Mouse (Mus musculus) erythroblast, embryonic 14.5 days (primary cell): ENCODE measurements around the gene Rnf152. TPM values are rescaled to one million over a fixed set of nuclear protein-coding genes. Genes with fewer than 3 reads are reported as not detected.

Source experiments
- H3K27me3 ChIP-seq: 2 replicates; pipeline ENCODE4 v1.6.1; 2012; ENCODE audit warnings: inconsistent platforms; ENCODE audit not compliant: control insufficient read depth
- H3K36me3 ChIP-seq: 2 replicates; pipeline ENCODE4 v1.6.1; 2012; ENCODE audit warnings: mild to moderate bottlenecking, inconsistent platforms; ENCODE audit not compliant: control insufficient read depth
- H3K4me1 ChIP-seq: 2 replicates; pipeline ENCODE4 v1.6.1; 2012; ENCODE audit warnings: inconsistent platforms; ENCODE audit not compliant: control insufficient read depth
- H3K4me3 ChIP-seq: replicated peaks from 2 replicates; pipeline ENCODE3; 2012; ENCODE audit warnings: moderate library complexity, mild to moderate bottlenecking, inconsistent platforms
- H3K9me3 ChIP-seq: 2 replicates; pipeline ENCODE4 v1.6.1; 2012; ENCODE audit warnings: low read length, inconsistent platforms, mixed read lengths; ENCODE audit not compliant: control insufficient read depth
- GATA1 ChIP-seq: IDR thresholded peaks from 2 replicates; pipeline ENCODE4 v1.6.1; 2012; ENCODE audit warnings: low read length, inconsistent platforms, mixed read lengths
- TAL1 ChIP-seq: IDR thresholded peaks from 3 replicates; pipeline ENCODE4 v1.6.1; 2012; ENCODE audit warnings: low read length, inconsistent platforms, mixed read lengths
- polyA plus RNA-seq: library from polyadenylated mRNA; stranded (reverse); fragments of >175 nt; gene quantifications from 2 replicates; pipeline ENCODE4 v1.2.3, GENCODE M21; 2012

Gene Rnf152
- polyA plus RNA-seq, 1 experiment, result not detected

GRCm38 (mm10) chr1:105285001-105285400 is 71.5 kb downstream of the Rnf152 start:
- no peaks in the 10 kb centered on the region for H3K27me3 ChIP-seq
- H3K9me3 ChIP-seq, result peaks cover 7% of the 10 kb centered on the region
- no peak for TF ChIP-seq GATA1
- no peak for TF ChIP-seq TAL1
- H3K36me3 ChIP-seq, result no peaks in the 10 kb centered on the region
- no peak overlapping the region for H3K4me3 ChIP-seq
- H3K4me1 ChIP-seq, result no peaks in the 10 kb centered on the region

GRCm38 (mm10) chr1:105284116-105284515 is 72.4 kb downstream of the Rnf152 start:
- Histone ChIP-seq H3K27me3 (no peaks in the 10 kb centered on the region), H3K36me3 (no peaks in the 10 kb centered on the region), H3K4me1 (no peaks in the 10 kb centered on the region), H3K9me3 (peaks cover 7% of the 10 kb centered on the region), H3K4me3 (no peak overlapping the region)
- TF ChIP-seq TAL1, result no peak
- no peak for TF ChIP-seq GATA1

- H3K4me3 ChIP-seq, result no peak overlapping the region
- peaks cover 7% of the 10 kb centered on the region for H3K9me3 ChIP-seq
- no peaks in the 10 kb centered on the region for H3K27me3 ChIP-seq
- H3K4me1 ChIP-seq, result no peaks in the 10 kb centered on the region
- TF ChIP-seq GATA1 (no peak), TAL1 (no peak)
- no peaks in the 10 kb centered on the region for H3K36me3 ChIP-seq
Measured at GRCm38 (mm10) chr1:105281277-105281676, 75.2 kb downstream of the Rnf152 start.

- Histone ChIP-seq H3K4me3 (no peak overlapping the region), H3K36me3 (no peaks in the 10 kb centered on the region), H3K27me3 (no peaks in the 10 kb centered on the region), H3K4me1 (no peaks in the 10 kb centered on the region), H3K9me3 (peaks cover 7% of the 10 kb centered on the region)
- TF ChIP-seq GATA1 (no peak), TAL1 (no peak)
Measured at GRCm38 (mm10) chr1:105280160-105280559, 76.3 kb downstream of the Rnf152 start.

GRCm38 (mm10) chr1:105274500-105275194 is 81.9 kb downstream of the Rnf152 start:
- Histone ChIP-seq H3K4me1 (no peaks in the 10 kb centered on the region), H3K9me3 (no peaks in the 10 kb centered on the region; the same call in 1 of the 2 replicates), H3K4me3 (no peak overlapping the region), H3K27me3 (no peaks in the 10 kb centered on the region), H3K36me3 (no peaks in the 10 kb centered on the region)
- TF ChIP-seq TAL1, result no peak
- TF ChIP-seq GATA1, result no peak

- H3K4me3 ChIP-seq, result no peak overlapping the region
- no peaks in the 10 kb centered on the region for H3K36me3 ChIP-seq
- no peaks in the 10 kb centered on the region for H3K27me3 ChIP-seq
- no peaks in the 10 kb centered on the region; the same call in 1 of the 2 replicates for H3K9me3 ChIP-seq
- no peaks in the 10 kb centered on the region for H3K4me1 ChIP-seq
- no peak for TF ChIP-seq GATA1
- TF ChIP-seq TAL1, result no peak
Measured at GRCm38 (mm10) chr1:105271104-105271503, 85.4 kb downstream of the Rnf152 start.

- Histone ChIP-seq H3K9me3 (no peaks in the 10 kb centered on the region), H3K27me3 (no peaks in the 10 kb centered on the region), H3K36me3 (no peaks in the 10 kb centered on the region), H3K4me3 (no peak overlapping the region), H3K4me1 (no peaks in the 10 kb centered on the region)
- TF ChIP-seq TAL1 (no peak), GATA1 (no peak)
Measured at GRCm38 (mm10) chr1:105263283-105264033, 93.1 kb downstream of the Rnf152 start.

- Histone ChIP-seq H3K36me3 (no peaks in the 10 kb centered on the region), H3K4me1 (no peaks in the 10 kb centered on the region), H3K27me3 (no peaks in the 10 kb centered on the region), H3K4me3 (no peak overlapping the region), H3K9me3 (no peaks in the 10 kb centered on the region)
- no peak for TF ChIP-seq TAL1
- no peak for TF ChIP-seq GATA1
Measured at GRCm38 (mm10) chr1:105260200-105260599, 96.3 kb downstream of the Rnf152 start.

- Histone ChIP-seq H3K4me3 (no peak overlapping the region), H3K36me3 (no peaks in the 10 kb centered on the region), H3K9me3 (no peaks in the 10 kb centered on the region), H3K27me3 (no peaks in the 10 kb centered on the region), H3K4me1 (no peaks in the 10 kb centered on the region)
- TF ChIP-seq TAL1 (no peak), GATA1 (no peak)
Measured at GRCm38 (mm10) chr1:105257199-105257598, 99.3 kb downstream of the Rnf152 start.
